ENCODE assay signal across 40 mouse cellular contexts in genomic region chr9:104070863-104071604, GRCm38 (mm10). TPM values are rescaled to one million over a fixed set of nuclear protein-coding genes. Genes with fewer than 3 reads are reported as not detected.
DNase-seq lines count a peak whose midpoint lies in the region; ATAC-seq and TF ChIP-seq lines count a peak whose summit lies in the region.
"Had no signal": no experiment of that assay in that cellular context is flagged by ENCODE, and none has a peak within 500 bp of the region (broad histone marks: within the 10 kb centered on the region; RNA-seq: fewer than 3 reads in every experiment).

No protein-coding gene starts in this region.

- no peak for TF ChIP-seq EP300 in liver, postnatal 0 days (IDR thresholded peaks at IDR 0.05; ENCODE audit: low read depth)

- H3K9me3 ChIP-seq in intestine, embryonic 15.5 days: no peaks in the 10 kb centered on the region
- no peaks in the 10 kb centered on the region for H3K9me3 ChIP-seq in liver, embryonic 12.5 days (replicated peaks)
- H3K9me3 ChIP-seq in liver, postnatal 0 days (ENCODE audit: low read length): no peaks in the 10 kb centered on the region
- H3K9me3 ChIP-seq: heart, embryonic 15.5 days; hindbrain, embryonic 12.5 days; limb, embryonic 10.5 days; limb, embryonic 15.5 days; megakaryocyte, embryonic 14.5 days; midbrain, embryonic 12.5 days; neural tube, embryonic 12.5 days had no signal

- H3K36me3 ChIP-seq in intestine, embryonic 15.5 days: no peaks in the 10 kb centered on the region
- no peaks in the 10 kb centered on the region for H3K36me3 ChIP-seq in liver, embryonic 12.5 days
- H3K36me3 ChIP-seq in liver, postnatal 0 days (replicated peaks; ENCODE audit: insufficient read depth, low read length): peaks cover 3% of the 10 kb centered on the region; the same call in 1 of the 2 replicates
- H3K36me3 ChIP-seq: heart, embryonic 15.5 days; hindbrain, embryonic 12.5 days; limb, embryonic 10.5 days; limb, embryonic 15.5 days; midbrain, embryonic 12.5 days; neural tube, embryonic 12.5 days had no signal

- DNase-seq in kidney, adult 9 months: peak; percentile 40
- DNase-seq in kidney, postnatal 14 days: no peak
- DNase-seq in liver, postnatal 0 days: no peak
- DNase-seq in left cerebral cortex, adult 11 months (ENCODE audit: low spot score): no peak
- no peak for DNase-seq in layer of hippocampus, adult 18-20 months (ENCODE audit: low spot score in 2 of 2)
- DNase-seq: adrenal gland, postnatal 25 days; cerebellum, adult 18-20 months; cerebellum, postnatal 10 days; gastrocnemius, postnatal 25 days; heart, adult 2 months; kidney, adult 11 months; kidney, postnatal 4 days; layer of hippocampus, postnatal 36 days; lung, postnatal 4 days; right cerebral cortex, postnatal 4 days; thymus, adult 18-20 months; thymus, postnatal 25 days had no signal

- H3K27me3 ChIP-seq in intestine, embryonic 15.5 days (replicated peaks): no peaks in the 10 kb centered on the region
- H3K27me3 ChIP-seq in liver, embryonic 12.5 days (replicated peaks): no peaks in the 10 kb centered on the region
- no peaks in the 10 kb centered on the region for H3K27me3 ChIP-seq in liver, postnatal 0 days (ENCODE audit: insufficient read depth, low read length)
- H3K27me3 ChIP-seq: heart, embryonic 15.5 days; hindbrain, embryonic 12.5 days; limb, embryonic 15.5 days; megakaryocyte, embryonic 14.5 days; midbrain, embryonic 12.5 days; neural tube, embryonic 12.5 days had no signal

- H3K4me3 ChIP-seq in intestine, embryonic 15.5 days (replicated peaks): no peak overlapping the region
- H3K4me3 ChIP-seq in liver, embryonic 12.5 days: no peak overlapping the region
- H3K4me3 ChIP-seq in liver, postnatal 0 days (ENCODE audit: low read depth, low read length): no peak overlapping the region
- H3K4me3 ChIP-seq: erythroblast, embryonic 14.5 days; heart, adult 2 months; heart, embryonic 15.5 days; hindbrain, embryonic 12.5 days; limb, embryonic 10.5 days; limb, embryonic 15.5 days; megakaryocyte, embryonic 14.5 days; midbrain, embryonic 12.5 days; myocyte; neural tube, embryonic 12.5 days had no signal

- ATAC-seq in intestine, embryonic 15.5 days: peak; percentile 85
- peak; percentile 59 for ATAC-seq in liver, embryonic 12.5 days
- peak; percentile 87 for ATAC-seq in liver, postnatal 0 days
- ATAC-seq: CD4-positive, CD25-positive, alpha-beta regulatory T cell, adult 4 months; hindbrain, postnatal 0 days; lung, postnatal 0 days had no signal

- TF ChIP-seq CTCF in liver, postnatal 0 days (IDR thresholded peaks at IDR 0.05; ENCODE audit: low read depth): no peak

- H3K4me1 ChIP-seq in intestine, embryonic 15.5 days (replicated peaks): no peaks in the 10 kb centered on the region
- peaks cover 3% of the 10 kb centered on the region; the same call in 1 of the 2 replicates for H3K4me1 ChIP-seq in liver, embryonic 12.5 days
- H3K4me1 ChIP-seq in liver, postnatal 0 days (ENCODE audit: insufficient read depth): peaks cover 7% of the 10 kb centered on the region
- H3K4me1 ChIP-seq: heart, embryonic 15.5 days; hindbrain, embryonic 12.5 days; limb, embryonic 10.5 days; limb, embryonic 15.5 days; midbrain, embryonic 12.5 days; neural tube, embryonic 12.5 days had no signal

- no peak overlapping the region for H3K4me2 ChIP-seq in intestine, embryonic 15.5 days (replicated peaks)
- no peak overlapping the region for H3K4me2 ChIP-seq in liver, embryonic 12.5 days
- H3K4me2 ChIP-seq in liver, postnatal 0 days (ENCODE audit: low read depth, low read length): peak overlapping the region; percentile 40
- H3K4me2 ChIP-seq: heart, embryonic 15.5 days; hindbrain, embryonic 12.5 days; limb, embryonic 15.5 days; midbrain, embryonic 12.5 days; neural tube, embryonic 12.5 days had no signal

- no peak overlapping the region for H3K9ac ChIP-seq in intestine, embryonic 15.5 days
- no peak overlapping the region for H3K9ac ChIP-seq in liver, embryonic 12.5 days
- no peak overlapping the region for H3K9ac ChIP-seq in liver, postnatal 0 days (replicated peaks)
- H3K9ac ChIP-seq: heart, embryonic 15.5 days; hindbrain, embryonic 12.5 days; limb, embryonic 15.5 days; midbrain, embryonic 12.5 days; neural tube, embryonic 12.5 days had no signal

- no peak overlapping the region for H3K27ac ChIP-seq in intestine, embryonic 15.5 days
- no peak overlapping the region for H3K27ac ChIP-seq in liver, embryonic 12.5 days
- peak overlapping the region; percentile 81 for H3K27ac ChIP-seq in liver, postnatal 0 days (ENCODE audit: low read depth)
- H3K27ac ChIP-seq: heart, adult 2 months; heart, embryonic 15.5 days; hindbrain, embryonic 12.5 days; hindbrain, postnatal 0 days; limb, embryonic 10.5 days; limb, embryonic 15.5 days; midbrain, embryonic 12.5 days; neural tube, embryonic 12.5 days; stomach, postnatal 0 days had no signal

- WGBS in intestine, embryonic 15.5 days: 70% methylated on average over 8 of the region's 8 CpGs
- 49% methylated on average over 8 of the region's 8 CpGs for WGBS in liver, embryonic 12.5 days (ENCODE audit: insufficient replicate concordance)
- WGBS in liver, postnatal 0 days (ENCODE audit: insufficient replicate concordance): 48% methylated on average over 8 of the region's 8 CpGs

RNA-seq across cellular contexts. Expression of gene Acad11, which starts 7.9 kb away (rescaled TPM):
- polyA plus RNA-seq in intestine, embryonic 15.5 days (2015; fragmentation: Nextera tagmentation; extraction: Ambion mirVana): 21.8 and 24.7 TPM in 2 replicates
- 10.5 and 11.5 TPM in 2 replicates for polyA plus RNA-seq in liver, embryonic 12.5 days (2016; fragmentation: Nextera tagmentation; extraction: Ambion mirVana)
- polyA plus RNA-seq in liver, postnatal 0 days (2015; fragmentation: Nextera tagmentation; extraction: Ambion mirVana): 103 and 105 TPM in 2 replicates
- total RNA-seq in layer of hippocampus, adult 18-20 months (2021): 10 to 100 TPM; 21.3 to 23.7 TPM
- polyA plus RNA-seq: erythroblast, embryonic 14.5 days had no signal

RNA-seq across cellular contexts. Expression of gene Uba5, which starts 8.1 kb away (rescaled TPM):
- polyA plus RNA-seq in intestine, embryonic 15.5 days (2015; fragmentation: Nextera tagmentation; extraction: Ambion mirVana): 46.7 and 49.6 TPM in 2 replicates
- 27.4 and 28.4 TPM in 2 replicates for polyA plus RNA-seq in liver, embryonic 12.5 days (2016; fragmentation: Nextera tagmentation; extraction: Ambion mirVana)
- 15.1 and 15.4 TPM in 2 replicates for polyA plus RNA-seq in liver, postnatal 0 days (2015; fragmentation: Nextera tagmentation; extraction: Ambion mirVana)
- 10 to 100 TPM; 39.8 to 40.0 TPM for total RNA-seq in layer of hippocampus, adult 18-20 months (2021)

RNA-seq across cellular contexts. Expression of gene Gm28305, which starts 30.6 kb away (rescaled TPM):
- not detected in 2 replicates for polyA plus RNA-seq in intestine, embryonic 15.5 days (2015; fragmentation: Nextera tagmentation; extraction: Ambion mirVana)
- not detected in 2 replicates for polyA plus RNA-seq in liver, embryonic 12.5 days (2016; fragmentation: Nextera tagmentation; extraction: Ambion mirVana)
- polyA plus RNA-seq in liver, postnatal 0 days (2015; fragmentation: Nextera tagmentation; extraction: Ambion mirVana): not detected in 2 replicates
- total RNA-seq in layer of hippocampus, adult 18-20 months (2021): not detected
- total RNA-seq: adrenal gland, adult 18-20 months; adrenal gland, postnatal 25 days; gastrocnemius, postnatal 25 days; heart, adult 2 months; heart, postnatal 25 days; hindbrain, postnatal 0 days; layer of hippocampus, postnatal 36 days; left cerebral cortex, postnatal 10 days; midbrain, postnatal 0 days had no signal
- polyA plus RNA-seq: cortical plate, adult 2 months; embryonic facial prominence, embryonic 14.5 days; erythroblast, embryonic 14.5 days; forebrain, embryonic 11.5 days; heart, adult 2 months; heart, embryonic 15.5 days; hindbrain, embryonic 12.5 days; hindbrain, postnatal 0 days; limb, embryonic 10.5 days; limb, embryonic 15.5 days; lung, postnatal 0 days; midbrain, embryonic 12.5 days; midbrain, postnatal 0 days; myocyte; neural tube, embryonic 12.5 days; spleen, adult 2 months; stomach, postnatal 0 days had no signal

RNA-seq across cellular contexts. Expression of gene Ackr4, which starts 55.7 kb away (rescaled TPM):
- 4.3 TPM in 2 replicates for polyA plus RNA-seq in intestine, embryonic 15.5 days (2015; fragmentation: Nextera tagmentation; extraction: Ambion mirVana)
- 0.66 TPM in 2 replicates for polyA plus RNA-seq in liver, embryonic 12.5 days (2016; fragmentation: Nextera tagmentation; extraction: Ambion mirVana)
- 0.89 and 0.97 TPM in 2 replicates for polyA plus RNA-seq in liver, postnatal 0 days (2015; fragmentation: Nextera tagmentation; extraction: Ambion mirVana)
- total RNA-seq in layer of hippocampus, adult 18-20 months (2021): under 1 TPM; 0.17 to 0.20 TPM
- total RNA-seq: adrenal gland, adult 18-20 months; layer of hippocampus, postnatal 36 days had no signal
- polyA plus RNA-seq: erythroblast, embryonic 14.5 days had no signal
